Mouse (Mus musculus) liver, embryonic 11.5 days (tissue): ENCODE data around the gene Hist1h2ap. TPM values are rescaled to one million over a fixed set of nuclear protein-coding genes. Genes with fewer than 3 reads are reported as not detected.
"Not testable (repeated sequence)": the region's sequence is repeated elsewhere in the genome, so short reads cannot be mapped to it uniquely, and the experiment has no call there.

Experiments used
- ATAC-seq: fragments of 200-750 bp; cut with Nextera tagmentation; replicated peaks from 2 replicates; pipeline ENCODE4 v1.8.0; 2017; ENCODE audit warnings: moderate number of reproducible peaks, mild to moderate bottlenecking, moderate TSS enrichment, moderate library complexity; ENCODE audit not compliant: low FRiP score
- DNase-seq: peaks from one replicate; pipeline ENCODE4 v3.0.0-alpha.2; 2017; ENCODE audit warnings: low spot score
- H3K27ac ChIP-seq: fragments of 300-500 bp; sonication (generic); 2 replicates; pipeline ENCODE4 v1.5.1; 2014; ENCODE audit warnings: mild to moderate bottlenecking, low read depth, low read length, control low read depth
- H3K27me3 ChIP-seq: fragments of 300-500 bp; sonication (generic); replicated peaks from 2 replicates; pipeline ENCODE4 v1.6.1; 2014; ENCODE audit warnings: low read length, mixed read lengths; ENCODE audit not compliant: control insufficient read depth, insufficient read depth
- H3K36me3 ChIP-seq: fragments of 300-500 bp; sonication (generic); 2 replicates; pipeline ENCODE4 v1.6.1; 2014; ENCODE audit warnings: mild to moderate bottlenecking, low read length, moderate library complexity, mixed read lengths; ENCODE audit not compliant: control insufficient read depth, insufficient read depth
- H3K4me1 ChIP-seq: fragments of 300-500 bp; sonication (generic); replicated peaks from 2 replicates; pipeline ENCODE4 v1.6.1; 2014; ENCODE audit warnings: low read length, mixed read lengths; ENCODE audit not compliant: control insufficient read depth, insufficient read depth
- H3K4me2 ChIP-seq: fragments of 300-500 bp; sonication (generic); 2 replicates; pipeline ENCODE4 v1.6.1; 2014; ENCODE audit warnings: mild to moderate bottlenecking, control low read depth, moderate library complexity
- H3K4me3 ChIP-seq: fragments of 300-500 bp; sonication (generic); 2 replicates; pipeline ENCODE4 v1.5.1; 2014; ENCODE audit warnings: low read depth, low read length, control low read depth
- H3K9ac ChIP-seq: fragments of 300-500 bp; sonication (generic); 2 replicates; pipeline ENCODE4 v1.6.1; 2014; ENCODE audit warnings: low read depth, low read length, control low read depth
- H3K9me3 ChIP-seq: fragments of 300-500 bp; sonication (generic); 2 replicates; pipeline ENCODE4 v1.6.1; 2016; ENCODE audit warnings: low read length, inconsistent platforms, mixed read lengths; ENCODE audit not compliant: control insufficient read depth
- WGBS: fragments of 180-500 bp; shearing (Covaris S2); extraction: QIAGEN DNeasy Blood & Tissue Kit; methylation state at CpG from one replicate; pipeline ENCODE4 v1.1.7; 2014; 5-methylcytosine and 5-hydroxymethylcytosine counted together
- polyA plus RNA-seq: library from polyadenylated mRNA; unstranded; fragments of >200 nt; fragmentation: Nextera tagmentation; extraction: Ambion mirVana; gene quantifications from 2 replicates; pipeline ENCODE4 v1.2.1, GENCODE M21; 2014

The Hist1h2ap gene
- polyA plus RNA-seq, result 4,759 and 5,033 TPM in 2 replicates

GRCm38 (mm10) chr13:21833461-21833860 lies at the start of gene Hist1h2ap, which contains the start of gene Hist1h2br:
Gene Hist1h2ap (minus strand): TSS chr13:21833507.
Gene Hist1h2br (plus strand): TSS chr13:21833743.
- H3K27ac ChIP-seq, DNase-seq, H3K4me2 ChIP-seq, H3K27me3 ChIP-seq, H3K4me1 ChIP-seq, H3K9me3 ChIP-seq, H3K9ac ChIP-seq, H3K4me3 ChIP-seq, H3K36me3 ChIP-seq: not testable (repeated sequence)
- peak; percentile 83 for ATAC-seq
- WGBS, result no CpG with 5 or more reads among the region's 24 CpGs

GRCm38 (mm10) chr13:21882760-21883405 lies 49.6 kb upstream of the Hist1h2ap start:
- H3K4me3 ChIP-seq, result peak overlapping the region; percentile 61
- H3K9ac ChIP-seq, result peak overlapping the region; percentile 70
- no peaks in the 10 kb centered on the region for H3K36me3 ChIP-seq
- under 1% methylated on average over 13 of the region's 13 CpGs for WGBS
- no peak overlapping the region for H3K27ac ChIP-seq
- peak overlapping the region; percentile 83 for H3K4me2 ChIP-seq
- DNase-seq, result peak; percentile 89
- H3K9me3 ChIP-seq, result no peaks in the 10 kb centered on the region
- H3K27me3 ChIP-seq, result no peaks in the 10 kb centered on the region
- H3K4me1 ChIP-seq, result peaks cover 5% of the 10 kb centered on the region; the same call in 1 of the 2 replicates
- peak; percentile 82 for ATAC-seq

- Histone ChIP-seq H3K27me3 (no peaks in the 10 kb centered on the region), H3K4me3 (peak overlapping the region; percentile 61), H3K36me3 (no peaks in the 10 kb centered on the region), H3K4me2 (peak overlapping the region; percentile 83), H3K4me1 (peaks cover 5% of the 10 kb centered on the region; the same call in 1 of the 2 replicates), H3K27ac (peak overlapping the region; percentile 43; the same call in 1 of the 2 replicates), H3K9ac (peak overlapping the region; percentile 70), H3K9me3 (no peaks in the 10 kb centered on the region)
- WGBS, result under 1% methylated on average over 27 of the region's 27 CpGs
- DNase-seq (peak; percentile 75), ATAC-seq (peak; percentile 89)
Measured at GRCm38 (mm10) chr13:21881878-21882669, 48.8 kb upstream of the Hist1h2ap start.

- Histone ChIP-seq H3K4me1 (peaks cover 5% of the 10 kb centered on the region; the same call in 1 of the 2 replicates), H3K9me3 (no peaks in the 10 kb centered on the region), H3K27ac (no peak overlapping the region), H3K4me2 (no peak overlapping the region), H3K4me3 (no peak overlapping the region), H3K27me3 (no peaks in the 10 kb centered on the region), H3K9ac (no peak overlapping the region), H3K36me3 (no peaks in the 10 kb centered on the region)
- ATAC-seq, result no peak
- 82% methylated on average over 6 of the region's 6 CpGs for WGBS
- DNase-seq, result no peak
Measured at GRCm38 (mm10) chr13:21880735-21881134, 47.4 kb upstream of the Hist1h2ap start.

GRCm38 (mm10) chr13:21865503-21865902 lies 32.2 kb upstream of the Hist1h2ap start:
- not testable (repeated sequence) for H3K27ac ChIP-seq, H3K9ac ChIP-seq, DNase-seq, H3K4me2 ChIP-seq, H3K9me3 ChIP-seq, H3K4me1 ChIP-seq, ATAC-seq, H3K27me3 ChIP-seq, H3K36me3 ChIP-seq, H3K4me3 ChIP-seq
- 76% methylated on average over 3 of the region's 3 CpGs for WGBS

- no peaks in the 10 kb centered on the region for H3K27me3 ChIP-seq
- ATAC-seq (no peak), DNase-seq (no peak)
- WGBS, result 27% methylated on average over 5 of the region's 5 CpGs
- no peak overlapping the region for H3K9ac ChIP-seq
- no peak overlapping the region for H3K4me2 ChIP-seq
- H3K27ac ChIP-seq, result no peak overlapping the region
- no peaks in the 10 kb centered on the region for H3K4me1 ChIP-seq
- H3K36me3 ChIP-seq, result no peaks in the 10 kb centered on the region
- H3K4me3 ChIP-seq, result no peak overlapping the region
- no peaks in the 10 kb centered on the region for H3K9me3 ChIP-seq
Measured at GRCm38 (mm10) chr13:21861608-21862007, 28.3 kb upstream of the Hist1h2ap start.

GRCm38 (mm10) chr13:21855698-21856162 lies 22.4 kb upstream of the Hist1h2ap start:
- ATAC-seq (peak; percentile 56; the same call in 1 of the 2 replicates), DNase-seq (peak; percentile 72)
- no peaks in the 10 kb centered on the region for H3K9me3 ChIP-seq
- no peaks in the 10 kb centered on the region for H3K36me3 ChIP-seq
- H3K27ac ChIP-seq, result no peak overlapping the region
- no peaks in the 10 kb centered on the region for H3K27me3 ChIP-seq
- peak overlapping the region; percentile 72 for H3K4me3 ChIP-seq
- WGBS, result under 1% methylated on average over 15 of the region's 15 CpGs
- peak overlapping the region; percentile 65 for H3K9ac ChIP-seq
- peak overlapping the region; percentile 70 for H3K4me2 ChIP-seq
- peaks cover 4% of the 10 kb centered on the region; the same call in 1 of the 2 replicates for H3K4me1 ChIP-seq

GRCm38 (mm10) chr13:21855146-21855545 lies 21.8 kb upstream of the Hist1h2ap start:
- no peak overlapping the region for H3K27ac ChIP-seq
- no peaks in the 10 kb centered on the region for H3K36me3 ChIP-seq
- H3K4me2 ChIP-seq, result peak overlapping the region; percentile 70
- DNase-seq (peak; percentile 92), ATAC-seq (peak; percentile 95)
- 1% methylated on average over 11 of the region's 11 CpGs for WGBS
- H3K4me1 ChIP-seq, result peaks cover 4% of the 10 kb centered on the region; the same call in 1 of the 2 replicates
- H3K9ac ChIP-seq, result no peak overlapping the region
- H3K9me3 ChIP-seq, result no peaks in the 10 kb centered on the region
- no peaks in the 10 kb centered on the region for H3K27me3 ChIP-seq
- peak overlapping the region; percentile 72 for H3K4me3 ChIP-seq
